Mouse (Mus musculus) heart, postnatal 0 days (tissue): Measurements from ENCODE around the gene Pim3. TPM values are rescaled to one million over a fixed set of nuclear protein-coding genes. Genes with fewer than 3 reads are reported as not detected.

Experiments used
- ATAC-seq: fragments of 200-750 bp; cut with Nextera tagmentation; 2 replicates; pipeline ENCODE4 v1.8.0; 2017; ENCODE audit warnings: low read depth, moderate number of reproducible peaks, moderate library complexity; ENCODE audit not compliant: insufficient read depth
- DNase-seq: peaks from one replicate; pipeline ENCODE4 v3.0.0-alpha.2; 2016; ENCODE audit warnings: low spot score
- H3K27ac ChIP-seq: fragments of 300-500 bp; sonication (generic); 2 replicates; pipeline ENCODE4 v1.5.1; 2014; ENCODE audit warnings: low read depth, mild to moderate bottlenecking
- H3K27me3 ChIP-seq: fragments of 300-500 bp; sonication (generic); 2 replicates; pipeline ENCODE4 v1.6.1; 2014; ENCODE audit warnings: low read length, mixed read lengths; ENCODE audit not compliant: control insufficient read depth, insufficient read depth
- H3K36me3 ChIP-seq: fragments of 300-500 bp; sonication (generic); replicated peaks from 2 replicates; pipeline ENCODE4 v1.6.1; 2014; ENCODE audit warnings: low read length, mixed read lengths; ENCODE audit not compliant: control insufficient read depth, insufficient read depth
- H3K4me1 ChIP-seq: fragments of 300-500 bp; sonication (generic); 2 replicates; pipeline ENCODE4 v1.6.1; 2014; ENCODE audit warnings: antibody characterized with exemption; ENCODE audit not compliant: control insufficient read depth, insufficient read depth
- H3K4me2 ChIP-seq: fragments of 300-500 bp; sonication (generic); 2 replicates; pipeline ENCODE4 v1.6.1; 2014; ENCODE audit warnings: low read depth, mild to moderate bottlenecking, low read length, moderate library complexity
- H3K4me3 ChIP-seq: fragments of 300-500 bp; sonication (generic); 2 replicates; pipeline ENCODE4 v1.5.1; 2014; ENCODE audit warnings: low read depth, low read length
- H3K9ac ChIP-seq: fragments of 300-500 bp; sonication (generic); replicated peaks from 2 replicates; pipeline ENCODE4 v1.6.1; 2014; ENCODE audit warnings: low read depth, low read length, mixed read lengths
- H3K9me3 ChIP-seq: fragments of 300-500 bp; sonication (generic); replicated peaks from 2 replicates; pipeline ENCODE4 v1.6.1; 2016; ENCODE audit warnings: low read length; ENCODE audit not compliant: control insufficient read depth
- CTCF ChIP-seq: IDR thresholded peaks from 2 replicates; pipeline ENCODE4 v1.5.1; 2016; ENCODE audit warnings: antibody characterized with exemption, control low read depth, low read depth
- EP300 ChIP-seq: IDR thresholded peaks from 2 replicates; pipeline ENCODE4 v1.6.1; 2016; ENCODE audit warnings: antibody characterized with exemption, low read depth
- WGBS: fragments of 180-500 bp; shearing (Covaris S2); extraction: QIAGEN DNeasy Blood & Tissue Kit; methylation state at CpG from one replicate; pipeline ENCODE4 v1.1.7; 2014; 5-methylcytosine and 5-hydroxymethylcytosine counted together
- polyA plus RNA-seq: library from polyadenylated mRNA; unstranded; fragments of >200 nt; fragmentation: Nextera tagmentation; extraction: Ambion mirVana; gene quantifications from 2 replicates; pipeline ENCODE4 v1.2.1, GENCODE M21; 2015
- total RNA-seq: library from RNA; depleted of rRNA; stranded (reverse); fragments of >200 nt; gene quantifications from 2 replicates; pipeline ENCODE4 v1.2.3, GENCODE M21; 2014; ENCODE audit warnings: low replicate concordance

Pim3 gene
- total and polyA plus RNA-seq, 2 experiments from 2014 or later: 50.6 to 98.4 TPM

- Histone ChIP-seq H3K9me3 (no peaks in the 10 kb centered on the region), H3K4me3 (no peak overlapping the region), H3K27me3 (no peaks in the 10 kb centered on the region), H3K36me3 (no peaks in the 10 kb centered on the region), H3K4me1 (no peaks in the 10 kb centered on the region), H3K27ac (no peak overlapping the region), H3K9ac (no peak overlapping the region), H3K4me2 (no peak overlapping the region)
- DNase-seq (no peak), ATAC-seq (no peak)
- WGBS: 66% methylated on average over 21 of the region's 22 CpGs
- TF ChIP-seq CTCF (no peak), EP300 (no peak)
Measured at GRCm38 (mm10) chr15:88881253-88882044, 19.5 kb downstream of the Pim3 start.

- no peak for ATAC-seq
- Histone ChIP-seq H3K27me3 (no peaks in the 10 kb centered on the region), H3K9me3 (no peaks in the 10 kb centered on the region), H3K4me3 (no peak overlapping the region), H3K9ac (no peak overlapping the region), H3K27ac (no peak overlapping the region), H3K4me2 (no peak overlapping the region), H3K36me3 (no peaks in the 10 kb centered on the region), H3K4me1 (no peaks in the 10 kb centered on the region)
- TF ChIP-seq CTCF (no peak), EP300 (no peak)
- DNase-seq: no peak
- WGBS: 58% methylated on average over 4 of the region's 4 CpGs
Measured at GRCm38 (mm10) chr15:88882851-88883250, 20.9 kb downstream of the Pim3 start.

GRCm38 (mm10) chr15:88883342-88883741 lies 21.4 kb downstream of the Pim3 start:
- no peak overlapping the region for H3K4me2 ChIP-seq
- H3K27ac ChIP-seq: no peak overlapping the region
- WGBS: 90% methylated on average over 9 of the region's 9 CpGs
- no peaks in the 10 kb centered on the region for H3K9me3 ChIP-seq
- DNase-seq (no peak), ATAC-seq (no peak)
- H3K36me3 ChIP-seq: no peaks in the 10 kb centered on the region
- H3K4me1 ChIP-seq: no peaks in the 10 kb centered on the region
- H3K9ac ChIP-seq: no peak overlapping the region
- no peak for TF ChIP-seq EP300
- TF ChIP-seq CTCF: no peak
- no peak overlapping the region for H3K4me3 ChIP-seq
- no peaks in the 10 kb centered on the region for H3K27me3 ChIP-seq

GRCm38 (mm10) chr15:88885376-88885775 lies 23.4 kb downstream of the Pim3 start:
- DNase-seq (no peak), ATAC-seq (no peak)
- no peaks in the 10 kb centered on the region for H3K27me3 ChIP-seq
- no peak overlapping the region for H3K4me3 ChIP-seq
- no peak overlapping the region for H3K4me2 ChIP-seq
- no peak overlapping the region for H3K27ac ChIP-seq
- no peak overlapping the region for H3K9ac ChIP-seq
- no peaks in the 10 kb centered on the region for H3K36me3 ChIP-seq
- TF ChIP-seq EP300: no peak
- no peak for TF ChIP-seq CTCF
- 0 out of 2 replicates have a peak, but pooled peaks cover 1% of the 10 kb centered on the region for H3K4me1 ChIP-seq
- no peaks in the 10 kb centered on the region for H3K9me3 ChIP-seq
- 77% methylated on average over 6 of the region's 6 CpGs for WGBS

GRCm38 (mm10) chr15:88889032-88889431 lies 27.0 kb downstream of the Pim3 start:
- no peak for DNase-seq
- no peak for ATAC-seq
- TF ChIP-seq CTCF (no peak), EP300 (no peak)
- H3K36me3 ChIP-seq: no peaks in the 10 kb centered on the region
- H3K4me2 ChIP-seq: no peak overlapping the region
- H3K4me3 ChIP-seq: no peak overlapping the region
- H3K9ac ChIP-seq: no peak overlapping the region
- no peaks in the 10 kb centered on the region for H3K27me3 ChIP-seq
- H3K27ac ChIP-seq: no peak overlapping the region
- H3K4me1 ChIP-seq: peaks cover 11% of the 10 kb centered on the region; the same call in 1 of the 2 replicates
- no peaks in the 10 kb centered on the region for H3K9me3 ChIP-seq
- 77% methylated on average over 3 of the region's 3 CpGs for WGBS

GRCm38 (mm10) chr15:88889994-88890393 lies 28.0 kb downstream of the Pim3 start:
- H3K4me2 ChIP-seq: no peak overlapping the region
- H3K4me3 ChIP-seq: no peak overlapping the region
- no peaks in the 10 kb centered on the region for H3K9me3 ChIP-seq
- DNase-seq: no peak
- 96% methylated on average over 3 of the region's 3 CpGs for WGBS
- H3K9ac ChIP-seq: no peak overlapping the region
- no peaks in the 10 kb centered on the region for H3K36me3 ChIP-seq
- no peak for ATAC-seq
- H3K4me1 ChIP-seq: peaks cover 11% of the 10 kb centered on the region; the same call in 1 of the 2 replicates
- no peak for TF ChIP-seq EP300
- TF ChIP-seq CTCF: no peak
- H3K27ac ChIP-seq: no peak overlapping the region
- no peaks in the 10 kb centered on the region for H3K27me3 ChIP-seq
